Mouse (Mus musculus): ENCODE results near the gene Cyp2d12. TPM values are rescaled to one million over a fixed set of nuclear protein-coding genes. Genes with fewer than 3 reads are reported as not detected.

Cyp2d12 gene
- polyA plus RNA-seq (2012; rRNA removed), result 0.02 TPM in 1 of 2 replicates, not detected in the other

GRCm38 (mm10) chr15:82554531-82555230, at the start of gene Cyp2d12:
Gene Cyp2d12, plus strand, starts transcription at chr15:82555072.

Other genes with a start within 250 kb of the Cyp2d12 start
- gene Naga, start 216.1 kb upstream of the Cyp2d12 start, polyA plus RNA-seq (2012; rRNA removed), result 36.3 and 48.4 TPM in 2 replicates
- 22.3 and 26.7 TPM in 2 replicates for gene Pheta2, start 216.1 kb upstream of the Cyp2d12 start, polyA plus RNA-seq (2012; rRNA removed)
- gene Smdt1, start 216.1 kb upstream of the Cyp2d12 start, polyA plus RNA-seq (2012; rRNA removed), result 97.0 and 102 TPM in 2 replicates
- 296 and 315 TPM in 2 replicates for gene Ndufa6, start 200.8 kb upstream of the Cyp2d12 start, polyA plus RNA-seq (2012; rRNA removed)
- 11.3 and 13.8 TPM in 2 replicates for gene Cyp2d22, start 174.8 kb upstream of the Cyp2d12 start, polyA plus RNA-seq (2012; rRNA removed)
- gene Cyp2d11, start 161.1 kb upstream of the Cyp2d12 start, polyA plus RNA-seq (2012; rRNA removed), result 0.07 and 0.10 TPM in 2 replicates
- gene Cyp2d10, start 147.9 kb upstream of the Cyp2d12 start, polyA plus RNA-seq (2012; rRNA removed), result 15.6 and 17.2 TPM in 2 replicates
- 0.92 and 1.4 TPM in 2 replicates for gene Cyp2d9, start 121.6 kb upstream of the Cyp2d12 start, polyA plus RNA-seq (2012; rRNA removed)
- not detected in 2 replicates for gene Cyp2d34, start 65.9 kb downstream of the Cyp2d12 start, polyA plus RNA-seq (2012; rRNA removed)
- gene Cyp2d40, start 209.1 kb downstream of the Cyp2d12 start, polyA plus RNA-seq (2012; rRNA removed), result 0.08 TPM in 2 replicates
- gene Cyp2d26, start 239.2 kb downstream of the Cyp2d12 start, polyA plus RNA-seq (2012; rRNA removed), result 20.7 and 22.6 TPM in 2 replicates

All from liver, embryonic 14 days (tissue).